Mouse (Mus musculus) kidney, adult 8-10 months (tissue): Measurements from ENCODE around the gene Rab11b.

Experiments
- DNase-seq, 2 experiments: peaks; one replicate each; pipeline ENCODE4 v3.0.0; 2022

Gene Rab11b

GRCm38 (mm10) chr17:33713271-33713670 is 47.1 kb downstream of the Rab11b start:
- no peak for DNase-seq

- DNase-seq = no peak
Observed at GRCm38 (mm10) chr17:33709834-33710233, 50.5 kb downstream of the Rab11b start.

DNA sequence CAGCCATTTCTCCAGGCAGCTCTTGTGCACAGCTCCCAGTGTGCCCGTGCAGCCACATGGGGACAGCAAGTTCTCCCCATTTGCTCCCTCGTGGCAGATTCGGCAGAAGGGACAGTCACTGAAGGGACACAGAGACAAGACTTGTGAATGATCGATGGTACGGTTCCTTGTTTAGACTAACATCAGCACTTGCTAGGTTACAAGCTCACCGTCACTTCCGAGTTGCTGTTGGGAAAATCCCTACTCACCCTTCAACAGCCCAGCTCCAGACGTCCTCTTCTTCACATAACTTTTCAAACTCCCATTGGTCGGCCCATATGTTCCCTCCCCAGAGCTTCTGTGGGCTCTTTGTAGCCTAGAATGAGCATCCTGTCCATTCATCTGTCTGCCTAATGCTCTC is 57.2 kb downstream of the Rab11b start:
- no peak for DNase-seq

- no peak for DNase-seq
Observed at GRCm38 (mm10) chr17:33702178-33702577, 58.2 kb downstream of the Rab11b start.

DNA sequence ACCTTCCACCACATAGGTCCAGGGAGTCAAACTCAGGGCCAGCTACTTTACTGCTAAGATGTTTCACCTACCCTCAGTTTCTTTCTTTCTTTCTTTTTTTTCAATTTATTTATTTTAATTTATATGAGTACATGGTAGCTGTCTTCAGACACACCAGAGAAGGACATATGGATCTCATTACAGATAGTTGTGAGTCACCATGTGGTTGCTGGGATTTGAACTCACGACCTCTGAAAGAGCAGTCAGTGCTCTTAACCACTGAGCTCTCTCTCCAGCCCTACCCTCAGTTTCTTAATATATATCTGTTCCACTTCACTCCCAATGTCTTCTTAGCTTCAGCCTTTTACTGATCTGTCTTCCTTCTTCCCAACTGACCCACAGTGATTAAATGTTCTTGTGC is 64.9 kb downstream of the Rab11b start:
- no peak for DNase-seq
